Mouse (Mus musculus) thymus, postnatal 0 days (tissue): ENCODE data around the gene Nfkb1. TPM values are rescaled to one million over a fixed set of nuclear protein-coding genes. Genes with fewer than 3 reads are reported as not detected.

Experiments
- DNase-seq: peaks from one replicate; pipeline ENCODE4 v3.0.0-alpha.2; 2015; ENCODE audit warnings: low spot score
- polyA plus RNA-seq: library from polyadenylated mRNA; unstranded; fragments of >200 nt; fragmentation: Nextera tagmentation; extraction: Ambion mirVana; gene quantifications from 2 replicates; pipeline ENCODE4 v1.2.1, GENCODE M21; 2015

Gene Nfkb1
- polyA plus RNA-seq, 1 experiment from 2014 or later = 54.3 TPM

DNA sequence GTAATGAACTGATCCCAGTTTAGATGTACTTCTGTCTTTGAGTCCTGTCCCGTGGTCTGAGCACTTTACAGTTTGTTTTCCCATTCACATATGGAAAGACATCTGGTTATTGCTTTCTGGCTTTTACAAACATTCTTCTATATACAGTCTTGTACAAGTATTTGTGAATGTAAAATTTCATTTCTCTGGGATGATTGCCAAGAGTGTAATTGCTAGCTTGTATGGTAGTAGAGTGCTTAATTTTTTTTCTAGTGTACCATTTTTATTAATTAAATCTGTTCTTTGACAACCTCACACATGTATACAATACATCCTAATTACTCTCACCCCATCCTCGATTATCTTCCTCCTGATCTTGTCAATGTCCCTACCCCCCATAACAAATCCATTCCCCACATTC, 12.0 kb upstream of the Nfkb1 start:
- no peak for DNase-seq

DNA sequence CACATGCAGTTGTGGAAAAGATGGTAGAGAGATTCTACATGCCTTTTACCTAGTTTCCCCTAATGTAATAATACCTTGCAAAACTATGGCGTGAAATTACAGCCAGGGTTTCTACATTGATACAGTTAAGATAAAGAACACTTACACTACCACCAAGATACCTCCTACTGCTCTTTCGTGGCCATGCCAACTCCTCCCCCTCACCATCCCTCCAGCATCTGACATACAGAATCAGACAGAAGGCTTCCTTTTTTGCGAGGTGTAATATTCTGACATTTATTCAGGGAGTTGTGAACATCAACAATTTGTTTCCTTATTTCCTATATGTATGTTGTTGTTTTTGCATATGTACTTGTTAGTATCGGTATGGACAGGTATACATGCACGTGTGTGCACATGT, 11.3 kb upstream of the Nfkb1 start:
- DNase-seq = no peak

DNA sequence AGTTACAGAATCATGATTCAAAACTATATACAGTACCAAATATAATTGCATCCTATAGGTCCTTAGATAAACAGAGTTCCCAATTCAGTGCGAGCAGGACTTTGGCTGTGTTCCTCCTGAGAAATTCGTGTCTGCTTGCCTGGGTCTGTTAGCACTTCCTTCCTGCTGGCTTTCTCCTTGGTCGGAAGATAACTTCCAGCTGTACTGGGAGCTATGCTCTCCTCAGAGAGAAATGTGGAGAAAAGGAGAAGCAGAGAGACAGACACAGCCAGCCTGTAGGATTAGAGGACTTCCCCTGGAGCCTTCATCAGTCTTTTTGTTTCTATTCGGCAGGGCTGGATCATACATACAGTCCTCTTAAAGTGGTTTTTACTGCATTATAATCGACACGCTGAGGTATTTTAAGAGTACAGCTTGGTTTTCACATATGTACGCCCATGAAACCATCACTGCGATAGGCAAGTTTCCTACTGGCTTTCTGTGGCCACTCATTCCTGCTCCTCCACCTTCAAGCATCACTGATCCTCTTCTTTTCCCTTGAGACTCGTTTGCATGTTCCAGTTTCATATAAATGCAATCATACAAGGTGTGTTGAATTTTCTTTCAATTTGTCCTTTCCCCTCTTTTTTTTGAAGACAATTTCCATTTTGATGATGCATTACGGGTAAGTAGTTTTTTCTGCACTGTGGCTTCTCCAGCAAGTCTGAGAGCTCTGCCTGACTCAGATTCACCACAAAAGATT, 8.3 kb upstream of the Nfkb1 start:
- DNase-seq = no peak

GRCm38 (mm10) chr3:135698466-135698975, 7.2 kb upstream of the Nfkb1 start:
- no peak for DNase-seq

DNA sequence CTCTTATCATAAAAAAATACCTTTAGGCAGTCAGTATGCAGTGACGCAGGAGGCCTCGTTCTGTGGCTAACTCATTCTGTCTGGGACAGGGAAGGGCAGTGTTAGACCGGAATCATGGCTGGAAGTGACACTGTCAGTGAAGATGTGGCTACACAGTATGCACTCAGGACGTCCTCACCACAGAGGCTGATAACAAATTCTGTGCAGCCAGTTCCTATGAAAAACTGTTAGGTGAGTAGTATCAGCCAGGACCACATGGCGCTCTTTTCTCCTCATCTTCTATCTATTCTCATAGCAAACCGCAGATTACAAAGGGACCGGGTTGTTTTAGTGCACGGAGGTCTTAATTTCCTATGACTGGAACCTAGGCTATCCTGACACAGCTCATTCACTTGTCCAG, 4.9 kb upstream of the Nfkb1 start:
- DNase-seq = no peak

GRCm38 (mm10) chr3:135692999-135693398, 1.7 kb upstream of the Nfkb1 start:
- DNase-seq = no peak

GRCm38 (mm10) chr3:135690568-135691190, 668 bp downstream of the Nfkb1 start:
- peak; percentile 53 for DNase-seq

- no peak for DNase-seq
Observed at GRCm38 (mm10) chr3:135689773-135690567, 1.4 kb downstream of the Nfkb1 start.

DNA sequence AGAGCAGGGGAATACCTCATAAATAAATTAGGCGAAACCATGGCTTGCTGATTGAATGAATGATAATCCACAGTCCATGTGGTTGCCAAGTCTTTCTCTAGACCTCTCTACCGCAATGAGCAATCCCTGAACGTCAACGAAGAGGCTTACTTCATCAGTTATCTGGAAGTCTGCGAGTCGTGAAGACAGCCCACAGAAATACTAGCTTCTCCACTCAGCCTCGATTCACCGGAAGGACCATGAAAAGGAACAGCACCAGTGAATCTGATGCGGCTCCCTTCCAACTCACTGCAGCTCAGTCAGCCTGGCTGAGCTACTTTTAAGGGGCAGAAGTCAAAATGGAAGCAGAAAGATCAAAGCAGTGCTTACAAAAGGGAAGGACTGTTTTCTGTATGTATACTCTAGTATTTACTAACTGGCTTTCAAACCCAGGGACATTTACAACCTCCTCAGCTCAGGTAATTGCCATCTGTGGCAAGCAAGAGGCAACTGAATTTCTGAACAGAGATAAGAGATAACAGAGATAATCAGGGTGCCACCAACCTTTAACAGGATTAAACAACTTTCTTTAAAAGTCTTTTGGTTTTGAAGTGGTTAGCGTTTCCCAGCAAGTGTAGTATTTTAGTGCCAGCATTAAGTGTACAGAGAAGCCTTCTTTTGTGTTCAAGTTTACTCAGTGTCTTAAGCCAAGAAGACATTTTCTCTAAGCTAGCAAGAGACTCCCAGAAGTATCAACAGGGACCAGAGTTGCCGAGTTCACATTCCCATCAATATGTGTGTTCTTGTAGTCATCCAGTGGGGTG, 2.2 kb downstream of the Nfkb1 start:
- peak; percentile 42 for DNase-seq

GRCm38 (mm10) chr3:135687965-135688364, 3.4 kb downstream of the Nfkb1 start:
- no peak for DNase-seq

DNA sequence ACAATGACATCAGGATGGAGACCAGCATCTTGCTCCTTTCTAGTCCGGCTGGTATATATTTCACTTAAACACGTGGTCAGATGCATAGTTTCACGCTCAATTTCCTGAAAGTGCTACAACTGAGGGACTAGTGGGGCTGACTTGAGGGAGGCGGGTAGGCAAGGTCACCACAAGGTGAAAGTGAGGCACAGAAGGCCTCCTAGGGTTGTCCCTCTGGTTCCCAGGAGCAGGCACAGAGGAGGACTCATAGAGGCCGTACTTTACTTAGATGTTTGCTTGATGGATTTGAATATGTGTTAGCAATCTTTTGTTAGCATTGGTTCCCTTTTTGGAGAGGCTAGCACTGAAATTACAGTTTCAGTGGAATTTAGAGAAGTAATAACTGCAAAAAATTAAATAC, 4.9 kb downstream of the Nfkb1 start:
- DNase-seq = no peak

DNA sequence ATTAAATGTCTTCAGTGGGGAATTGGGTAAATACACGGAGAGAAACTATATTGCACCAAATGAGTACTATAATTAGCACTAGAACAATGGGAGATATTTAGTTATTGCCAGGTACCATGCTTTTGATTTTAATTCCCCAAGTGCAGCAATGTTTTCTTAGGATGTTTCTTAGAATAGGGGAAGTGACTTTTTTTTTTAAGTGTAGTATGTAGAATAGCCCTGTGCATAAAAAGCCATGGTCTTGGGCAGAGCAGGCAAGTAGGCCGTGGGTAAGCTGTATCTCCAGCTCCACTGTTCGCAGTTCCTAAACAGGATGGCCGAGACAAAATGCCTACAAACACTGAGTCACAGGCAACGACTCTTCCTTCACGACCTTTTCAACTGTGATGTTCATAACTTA, 8.1 kb downstream of the Nfkb1 start:
- no peak for DNase-seq

DNA sequence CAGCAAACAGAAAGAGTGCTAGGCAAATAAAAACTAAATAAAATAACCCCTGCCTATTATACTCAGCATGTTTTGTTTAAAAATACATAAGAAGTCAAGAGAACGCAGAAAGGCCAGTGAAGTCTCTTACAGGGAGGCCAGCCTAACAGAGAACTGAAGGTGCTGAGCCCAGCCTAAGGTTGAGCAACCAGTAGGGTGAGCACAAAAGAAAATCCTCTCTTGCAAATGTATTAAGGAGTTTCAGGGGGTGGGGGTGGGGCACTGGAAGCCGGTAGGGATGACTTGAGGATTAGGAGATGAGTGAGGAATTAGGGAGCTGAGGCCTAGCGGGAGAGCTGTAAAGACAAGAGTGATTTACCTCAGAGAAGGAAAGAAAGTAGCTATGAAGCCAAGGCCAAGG, 9.1 kb downstream of the Nfkb1 start:
- no peak for DNase-seq

DNA sequence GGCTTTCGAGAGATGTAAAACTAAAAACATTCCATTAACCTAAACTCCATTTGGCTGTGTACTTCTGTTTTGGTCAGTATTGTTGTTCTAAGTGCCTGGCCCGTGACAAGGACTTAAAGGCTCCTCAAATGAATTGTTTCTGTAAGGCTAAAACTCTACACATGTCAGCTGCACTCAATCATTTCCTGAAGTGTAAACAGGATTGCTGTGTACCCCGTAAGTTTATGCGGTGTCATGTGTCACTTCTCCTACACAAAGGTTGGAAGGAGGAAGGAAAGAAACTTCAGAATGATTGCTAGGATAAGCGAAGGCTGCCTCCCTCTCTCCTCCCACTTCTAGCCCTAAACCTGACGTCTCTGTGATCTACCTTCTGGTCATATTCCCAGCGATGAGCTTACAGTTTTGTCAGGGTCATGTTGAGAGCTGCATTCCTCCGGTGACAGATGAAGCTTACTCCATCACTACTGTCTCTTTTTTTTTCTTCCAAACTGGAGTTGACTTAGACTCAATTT, 10.0 kb downstream of the Nfkb1 start:
- DNase-seq = no peak

GRCm38 (mm10) chr3:135680213-135680843, 11.0 kb downstream of the Nfkb1 start:
- no peak for DNase-seq

DNA sequence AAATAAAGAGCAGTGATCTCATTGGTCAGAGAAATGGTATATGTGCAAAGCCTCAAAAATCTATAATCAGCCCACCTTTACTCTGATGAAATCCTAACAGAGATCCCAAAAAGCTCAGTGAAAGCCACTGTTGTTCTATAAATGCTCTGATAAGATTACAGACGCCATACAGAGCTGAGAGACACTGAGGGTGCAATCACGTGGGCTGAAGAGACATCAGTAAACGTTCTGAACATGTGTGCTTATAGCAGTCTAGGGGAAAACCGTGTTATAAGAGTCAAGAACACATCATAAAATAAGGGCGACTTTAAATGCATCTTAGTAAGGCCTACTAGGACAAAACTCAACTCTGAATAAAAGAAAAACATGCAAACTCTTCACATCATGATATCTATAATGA, 14.3 kb downstream of the Nfkb1 start:
- no peak for DNase-seq

DNA sequence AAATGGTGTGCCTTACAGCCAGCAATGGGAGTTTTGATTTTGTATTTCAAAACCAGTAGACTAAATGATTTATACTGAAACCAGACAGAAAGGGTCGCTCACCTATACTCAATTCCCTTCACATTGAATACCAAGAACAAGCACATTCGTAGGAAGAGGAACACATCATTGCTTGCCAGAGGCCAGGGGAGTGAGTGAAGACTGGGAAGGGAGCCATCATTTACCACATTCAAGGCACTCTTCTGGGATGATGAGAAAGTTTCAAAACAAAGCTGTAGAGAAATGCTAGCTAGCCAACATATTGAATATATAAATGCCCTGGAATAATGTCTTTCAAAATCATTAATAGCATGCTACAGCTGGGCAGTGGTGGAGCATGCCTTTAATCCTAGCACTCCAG, 15.0 kb downstream of the Nfkb1 start:
- DNase-seq = no peak

- no peak for DNase-seq
Observed at GRCm38 (mm10) chr3:135675480-135675879, 15.9 kb downstream of the Nfkb1 start.

DNA sequence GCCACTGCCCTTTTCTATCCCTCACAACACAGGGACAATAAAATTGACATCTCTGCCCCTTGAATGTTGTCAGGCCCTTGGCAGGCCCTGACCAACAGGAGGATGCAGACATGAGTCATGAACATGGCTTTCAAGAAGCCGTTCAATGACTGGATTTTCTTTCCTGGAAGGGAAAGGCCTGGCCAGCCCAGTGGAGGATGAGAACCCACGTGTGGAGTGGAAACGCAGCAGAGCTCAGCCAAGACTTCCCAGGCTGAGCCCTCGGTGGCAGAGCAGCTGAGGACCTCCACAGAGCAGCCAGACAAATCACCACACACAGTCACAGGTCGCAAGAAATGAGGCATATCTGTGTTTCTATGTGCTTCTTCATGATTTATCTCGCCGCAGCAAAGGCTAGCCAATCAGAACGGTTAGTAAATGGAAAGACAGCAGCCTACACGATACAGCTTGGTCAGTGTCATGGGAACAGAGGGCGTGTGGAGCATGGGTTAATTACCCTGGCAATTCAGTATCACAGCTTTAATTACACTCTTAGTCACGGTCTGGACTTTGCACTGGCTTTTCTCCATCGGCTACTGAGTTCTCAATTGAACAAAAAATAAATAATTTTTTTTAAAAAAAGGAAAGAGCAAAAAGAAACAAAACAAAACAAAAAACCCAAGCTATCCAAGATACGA, 16.5 kb downstream of the Nfkb1 start:
- no peak for DNase-seq

GRCm38 (mm10) chr3:135673695-135674094, 17.7 kb downstream of the Nfkb1 start:
- no peak for DNase-seq
